Mouse (Mus musculus): Measurements from ENCODE around the gene Rflnb. TPM values are rescaled to one million over a fixed set of nuclear protein-coding genes. Genes with fewer than 3 reads are reported as not detected.

Gene Rflnb
- polyA plus RNA-seq, 1 experiment from 2014 or later = 35.4 TPM

GRCm38 (mm10) chr11:76050509-76050908 lies 22.9 kb upstream of the Rflnb start:
- H3K9me3 ChIP-seq (replicated peaks) = no peaks in the 10 kb centered on the region
- H3K27ac ChIP-seq = no peak overlapping the region
- peaks cover 8% of the 10 kb centered on the region for H3K36me3 ChIP-seq
- peaks cover 24% of the 10 kb centered on the region for H3K4me1 ChIP-seq
- WGBS = 40% methylated on average over 3 of the region's 3 CpGs
- no peak overlapping the region for H3K4me3 ChIP-seq
- H3K27me3 ChIP-seq (ENCODE audit: low read depth, poor library complexity, severe bottlenecking) = no peaks in the 10 kb centered on the region
- no peak for DNase-seq (ENCODE audit: low spot score)

- H3K9me3 ChIP-seq (replicated peaks) = no peaks in the 10 kb centered on the region
- H3K27ac ChIP-seq = no peak overlapping the region
- 89% methylated on average over 6 of the region's 6 CpGs for WGBS
- H3K4me3 ChIP-seq = no peak overlapping the region
- DNase-seq (ENCODE audit: low spot score) = no peak
- no peaks in the 10 kb centered on the region for H3K27me3 ChIP-seq (ENCODE audit: low read depth, poor library complexity, severe bottlenecking)
- peaks cover 10% of the 10 kb centered on the region; the same call in 1 of the 2 replicates for H3K36me3 ChIP-seq
- H3K4me1 ChIP-seq = peaks cover 43% of the 10 kb centered on the region
These were observed 17.8 kb upstream of the Rflnb start for GRCm38 (mm10) chr11:76045367-76045766.

GRCm38 (mm10) chr11:76044468-76044867 lies 16.9 kb upstream of the Rflnb start:
- WGBS = 91% methylated on average over 6 of the region's 6 CpGs
- peaks cover 42% of the 10 kb centered on the region for H3K4me1 ChIP-seq

GRCm38 (mm10) chr11:76042882-76043281 lies 15.3 kb upstream of the Rflnb start:
- H3K27ac ChIP-seq = 0 out of 2 replicates have a peak overlapping the region, but pooled peaks have one; percentile 36
- peaks cover 10% of the 10 kb centered on the region; the same call in 1 of the 2 replicates for H3K36me3 ChIP-seq
- no peaks in the 10 kb centered on the region for H3K9me3 ChIP-seq (replicated peaks)
- 41% methylated on average over 5 of the region's 5 CpGs for WGBS
- peaks cover 39% of the 10 kb centered on the region for H3K4me1 ChIP-seq
- H3K4me3 ChIP-seq = no peak overlapping the region
- H3K27me3 ChIP-seq (ENCODE audit: low read depth, poor library complexity, severe bottlenecking) = no peaks in the 10 kb centered on the region
- no peak for DNase-seq (ENCODE audit: low spot score)

More at GRCm38 (mm10) chr11:76044468-76044867, 16.9 kb upstream of the Rflnb start:
- Histone ChIP-seq H3K9me3 (replicated peaks) (no peaks in the 10 kb centered on the region), H3K4me3 (no peak overlapping the region), H3K27me3 (ENCODE audit: low read depth, poor library complexity, severe bottlenecking) (no peaks in the 10 kb centered on the region), H3K27ac (0 out of 2 replicates have a peak overlapping the region, but pooled peaks have one; percentile 12), H3K36me3 (peaks cover 10% of the 10 kb centered on the region; the same call in 1 of the 2 replicates)
- DNase-seq (ENCODE audit: low spot score) = no peak

- peaks cover 38% of the 10 kb centered on the region for H3K4me1 ChIP-seq
- peak overlapping the region; percentile 65; the same call in 1 of the 2 replicates for H3K27ac ChIP-seq
- H3K4me3 ChIP-seq = no peak overlapping the region
- peaks cover 10% of the 10 kb centered on the region; the same call in 1 of the 2 replicates for H3K36me3 ChIP-seq
- no peaks in the 10 kb centered on the region for H3K9me3 ChIP-seq (replicated peaks)
- 63% methylated on average over 10 of the region's 10 CpGs for WGBS
- DNase-seq (ENCODE audit: low spot score) = no peak
- no peaks in the 10 kb centered on the region for H3K27me3 ChIP-seq (ENCODE audit: low read depth, poor library complexity, severe bottlenecking)
These were observed 14.6 kb upstream of the Rflnb start for GRCm38 (mm10) chr11:76042041-76042638.

GRCm38 (mm10) chr11:76040761-76041376 lies 13.3 kb upstream of the Rflnb start:
- Histone ChIP-seq H3K36me3 (peaks cover 5% of the 10 kb centered on the region; the same call in 1 of the 2 replicates), H3K4me1 (peaks cover 38% of the 10 kb centered on the region), H3K27me3 (ENCODE audit: low read depth, poor library complexity, severe bottlenecking) (no peaks in the 10 kb centered on the region), H3K4me3 (no peak overlapping the region), H3K27ac (no peak overlapping the region), H3K9me3 (replicated peaks) (no peaks in the 10 kb centered on the region)
- 81% methylated on average over 4 of the region's 4 CpGs for WGBS
- DNase-seq (ENCODE audit: low spot score) = no peak

DNA sequence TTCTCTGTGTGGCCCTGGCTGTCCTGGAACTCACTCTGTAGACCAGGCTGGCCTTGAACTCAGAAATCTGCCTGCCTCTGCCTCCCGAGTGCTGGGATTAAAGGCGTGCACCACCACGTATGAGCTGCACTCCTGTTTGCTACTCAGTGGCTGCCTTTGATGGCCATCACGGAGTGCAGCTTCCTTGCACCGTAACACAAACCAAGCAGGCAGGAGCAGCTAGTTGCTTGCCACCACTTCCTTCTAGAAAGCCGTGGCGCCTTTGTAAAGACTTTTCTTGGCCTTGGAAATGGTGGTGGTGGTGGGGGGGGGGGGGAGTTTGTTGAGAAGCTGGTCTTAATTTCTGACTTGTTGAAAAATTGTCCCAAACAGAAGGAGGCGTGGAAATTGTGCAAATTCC lies 12.5 kb upstream of the Rflnb start:
- no peak overlapping the region for H3K4me3 ChIP-seq
- no peaks in the 10 kb centered on the region for H3K27me3 ChIP-seq (ENCODE audit: low read depth, poor library complexity, severe bottlenecking)
- H3K27ac ChIP-seq = no peak overlapping the region
- no peak for DNase-seq (ENCODE audit: low spot score)
- WGBS = 88% methylated on average over 8 of the region's 8 CpGs
- H3K36me3 ChIP-seq = peaks cover under 1% of the 10 kb centered on the region; the same call in 1 of the 2 replicates
- H3K9me3 ChIP-seq (replicated peaks) = no peaks in the 10 kb centered on the region
- peaks cover 38% of the 10 kb centered on the region for H3K4me1 ChIP-seq

DNA sequence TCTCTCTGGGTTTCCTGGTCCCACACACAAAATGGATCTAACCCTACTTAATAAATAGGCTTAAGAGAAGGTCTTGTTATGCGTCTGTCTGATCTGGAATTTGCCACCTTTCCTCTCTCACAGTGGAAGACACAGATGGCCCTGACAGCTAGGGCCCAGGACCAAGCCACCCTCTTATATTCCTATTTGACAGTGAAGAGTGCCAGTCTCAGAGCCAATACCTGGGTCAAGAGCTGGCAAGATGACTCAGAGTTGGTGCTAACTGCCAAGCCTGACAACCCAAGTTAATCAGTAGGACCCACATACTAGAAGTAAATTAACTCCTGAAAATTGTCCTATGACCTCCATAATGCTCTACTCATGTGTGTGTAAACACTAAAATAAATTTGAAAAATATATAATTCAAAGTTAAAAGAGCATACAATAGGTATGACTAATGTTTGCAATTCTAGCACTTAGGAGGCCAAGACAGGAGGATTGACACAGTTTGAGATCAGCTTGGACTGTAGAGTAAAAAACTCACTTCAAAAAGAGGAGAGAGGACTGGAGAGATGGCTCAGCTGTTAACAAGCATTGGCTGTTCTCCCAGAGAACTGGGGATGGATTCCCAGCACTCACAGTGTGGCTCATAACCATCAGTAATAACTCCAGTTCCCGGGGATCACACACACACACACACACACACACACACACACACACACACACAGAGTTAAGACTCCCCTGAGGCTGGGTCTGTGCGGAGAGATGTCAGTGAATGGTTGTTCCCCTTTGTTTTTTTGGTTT lies 11.9 kb upstream of the Rflnb start:
- H3K4me1 ChIP-seq = peaks cover 41% of the 10 kb centered on the region
- H3K27ac ChIP-seq = no peak overlapping the region
- H3K36me3 ChIP-seq = no peaks in the 10 kb centered on the region
- H3K4me3 ChIP-seq = no peak overlapping the region
- H3K27me3 ChIP-seq (ENCODE audit: low read depth, poor library complexity, severe bottlenecking) = no peaks in the 10 kb centered on the region
- 90% methylated on average over 3 of the region's 3 CpGs for WGBS
- no peaks in the 10 kb centered on the region for H3K9me3 ChIP-seq (replicated peaks)
- no peak for DNase-seq (ENCODE audit: low spot score)

DNA sequence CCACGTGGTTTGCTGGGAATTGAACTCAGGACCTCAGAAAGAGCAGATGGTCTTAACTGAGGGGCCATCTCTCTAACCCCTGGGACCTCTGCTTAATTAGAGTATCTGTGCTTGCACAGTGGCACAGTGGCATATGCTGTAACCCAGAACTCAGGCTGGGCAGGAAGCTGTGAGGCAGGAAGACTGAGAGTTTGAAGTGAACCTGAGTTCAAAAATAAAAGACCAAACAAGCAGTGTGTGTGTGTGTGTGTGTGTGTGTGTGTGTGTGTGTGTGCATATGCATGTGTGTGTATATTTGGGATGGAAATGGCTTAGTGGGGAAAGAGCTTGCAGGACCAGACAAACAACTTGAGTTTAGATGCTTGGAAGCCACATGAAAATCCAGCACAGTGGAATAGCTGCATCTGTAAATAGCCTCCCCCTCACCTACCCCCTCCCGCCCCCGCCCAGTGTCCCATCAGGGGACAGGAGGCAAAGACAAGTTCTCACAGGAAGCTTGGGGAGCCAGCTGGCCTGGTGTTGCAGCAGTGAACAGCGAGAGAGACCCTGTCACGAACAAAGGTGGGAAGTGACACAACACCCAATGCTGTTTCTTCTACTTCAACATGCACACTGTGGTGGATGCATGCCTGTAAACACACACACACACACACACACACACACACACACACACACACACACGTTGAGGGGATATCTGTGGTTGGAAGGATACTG lies 10.2 kb upstream of the Rflnb start:
- Histone ChIP-seq H3K4me1 (peaks cover 35% of the 10 kb centered on the region), H3K4me3 (no peak overlapping the region), H3K27me3 (ENCODE audit: low read depth, poor library complexity, severe bottlenecking) (no peaks in the 10 kb centered on the region), H3K9me3 (replicated peaks) (no peaks in the 10 kb centered on the region), H3K36me3 (no peaks in the 10 kb centered on the region), H3K27ac (no peak overlapping the region)
- 51% methylated on average over 6 of the region's 6 CpGs for WGBS
- no peak for DNase-seq (ENCODE audit: low spot score)

DNA sequence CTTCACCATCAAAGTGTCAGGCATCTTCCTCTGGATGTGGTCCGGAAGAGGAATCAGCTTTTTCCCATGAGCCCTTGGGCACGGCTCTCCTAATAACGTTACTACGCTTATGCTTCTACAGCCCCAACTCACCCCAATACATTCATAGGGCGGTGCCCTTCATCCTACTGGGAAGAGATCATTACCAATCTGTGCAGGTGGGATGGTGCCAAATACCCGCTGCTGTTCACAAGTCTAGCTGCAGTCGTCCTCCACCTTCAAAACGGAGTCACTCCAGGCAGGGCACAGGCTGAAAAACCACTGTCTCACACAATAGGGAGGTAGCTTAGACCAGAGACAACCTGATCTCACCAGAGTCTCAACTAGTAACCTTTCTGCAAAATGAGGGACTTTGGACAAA lies 7.6 kb upstream of the Rflnb start:
- H3K4me3 ChIP-seq = no peak overlapping the region
- WGBS = 86% methylated on average over 8 of the region's 8 CpGs
- no peak overlapping the region for H3K27ac ChIP-seq
- peaks cover 13% of the 10 kb centered on the region for H3K4me1 ChIP-seq
- H3K9me3 ChIP-seq (replicated peaks) = no peaks in the 10 kb centered on the region
- H3K27me3 ChIP-seq (ENCODE audit: low read depth, poor library complexity, severe bottlenecking) = no peaks in the 10 kb centered on the region
- no peak for DNase-seq (ENCODE audit: low spot score)
- H3K36me3 ChIP-seq = no peaks in the 10 kb centered on the region

DNA sequence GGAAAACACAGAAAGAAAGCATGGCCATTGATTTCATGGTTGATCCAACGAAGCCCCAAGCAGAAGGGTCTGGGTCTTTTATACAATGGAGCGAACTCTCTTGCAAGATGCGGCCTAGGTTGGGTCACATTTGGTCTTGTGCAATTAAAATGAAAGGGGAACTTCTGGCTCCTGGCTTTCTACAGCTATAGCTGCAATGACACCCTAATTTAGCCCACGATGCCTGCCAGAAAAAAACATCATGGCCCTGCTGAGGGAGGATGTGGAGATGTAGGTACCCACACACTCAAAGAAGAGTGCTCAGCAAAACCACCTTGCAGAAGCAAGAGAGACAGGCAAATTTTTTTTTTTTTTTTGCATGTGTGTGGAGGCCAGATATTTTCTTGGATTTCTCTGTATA lies 6.3 kb upstream of the Rflnb start:
- DNase-seq (ENCODE audit: low spot score) = no peak
- Histone ChIP-seq H3K27ac (no peak overlapping the region), H3K36me3 (no peaks in the 10 kb centered on the region), H3K27me3 (ENCODE audit: low read depth, poor library complexity, severe bottlenecking) (peaks cover 12% of the 10 kb centered on the region), H3K4me3 (no peak overlapping the region), H3K4me1 (peaks cover 13% of the 10 kb centered on the region), H3K9me3 (replicated peaks) (no peaks in the 10 kb centered on the region)
- WGBS = 80% methylated on average over 4 of the region's 4 CpGs

- peaks cover 12% of the 10 kb centered on the region for H3K27me3 ChIP-seq (ENCODE audit: low read depth, poor library complexity, severe bottlenecking)
- no peaks in the 10 kb centered on the region for H3K9me3 ChIP-seq (replicated peaks)
- no peaks in the 10 kb centered on the region for H3K36me3 ChIP-seq
- H3K4me3 ChIP-seq = no peak overlapping the region
- H3K4me1 ChIP-seq = peaks cover 10% of the 10 kb centered on the region
- no peak overlapping the region for H3K27ac ChIP-seq
- 92% methylated on average over 6 of the region's 6 CpGs for WGBS
- no peak for DNase-seq (ENCODE audit: low spot score)
These were observed 5.8 kb upstream of the Rflnb start for GRCm38 (mm10) chr11:76033359-76033758.
